Mouse (Mus musculus) liver, postnatal 0 days (tissue): Measurements from ENCODE around the gene Il13.

ENCODE experiments used
- CTCF ChIP-seq: sonication (generic); IDR thresholded peaks from 2 replicates; pipeline ENCODE4 v1.5.1; 2016; ENCODE audit warnings: antibody characterized with exemption, low read depth
- EP300 ChIP-seq: IDR thresholded peaks from 2 replicates; pipeline ENCODE4 v1.6.1; 2016; ENCODE audit warnings: antibody characterized with exemption, low read depth, mild to moderate bottlenecking

GRCm38 (mm10) chr11:53622440-53622806, 12.1 kb downstream of the Il13 start:
- TF ChIP-seq EP300 (no peak), CTCF (no peak)
